Mouse (Mus musculus): ENCODE measurements around the gene 5730596B20Rik.

Gene 5730596B20Rik

GRCm38 (mm10) chr6:52177061-52177735 is at the start of gene 5730596B20Rik:
Gene 5730596B20Rik (plus strand): TSS chr6:52177498.
- no peak for DNase-seq (ENCODE audit: low spot score in 2 of 2)

- DNase-seq (ENCODE audit: low spot score in 2 of 2): no peak
These were observed 39.3 kb upstream of the 5730596B20Rik start for GRCm38 (mm10) chr6:52137841-52138535.

GRCm38 (mm10) chr6:52138576-52138975 is 38.7 kb upstream of the 5730596B20Rik start:
- no peak for DNase-seq (ENCODE audit: low spot score in 2 of 2)

- DNase-seq (ENCODE audit: low spot score in 2 of 2): no peak
These were observed 38.2 kb upstream of the 5730596B20Rik start for GRCm38 (mm10) chr6:52139115-52139514.

- no peak for DNase-seq (ENCODE audit: low spot score in 2 of 2)
These were observed 26.8 kb upstream of the 5730596B20Rik start for GRCm38 (mm10) chr6:52150401-52150966.

GRCm38 (mm10) chr6:52151571-52151970 is 25.7 kb upstream of the 5730596B20Rik start:
- no peak for DNase-seq (ENCODE audit: low spot score in 2 of 2)

GRCm38 (mm10) chr6:52152226-52153193 is 24.8 kb upstream of the 5730596B20Rik start:
- DNase-seq (ENCODE audit: low spot score in 2 of 2): no peak

GRCm38 (mm10) chr6:52153270-52153669 is 24.0 kb upstream of the 5730596B20Rik start:
- no peak for DNase-seq (ENCODE audit: low spot score in 2 of 2)

- DNase-seq (ENCODE audit: low spot score in 2 of 2): no peak
These were observed 23.3 kb upstream of the 5730596B20Rik start for GRCm38 (mm10) chr6:52154044-52154443.

GRCm38 (mm10) chr6:52155471-52155870 is 21.8 kb upstream of the 5730596B20Rik start:
- DNase-seq (ENCODE audit: low spot score in 2 of 2): no peak

GRCm38 (mm10) chr6:52156551-52157200 is 20.6 kb upstream of the 5730596B20Rik start:
- DNase-seq (ENCODE audit: low spot score in 2 of 2): no peak

GRCm38 (mm10) chr6:52157466-52158275 is 19.6 kb upstream of the 5730596B20Rik start:
- no peak for DNase-seq (ENCODE audit: low spot score in 2 of 2)

- peak in 1 of 2 experiments; percentile 33 for DNase-seq (ENCODE audit: low spot score in 2 of 2)
These were observed 18.8 kb upstream of the 5730596B20Rik start, which contains the start of gene Hoxa1 for GRCm38 (mm10) chr6:52158276-52159051. Gene Hoxa1 (minus strand): TSS chr6:52158317.

- DNase-seq (ENCODE audit: low spot score in 2 of 2): no peak
These were observed 18.0 kb upstream of the 5730596B20Rik start for GRCm38 (mm10) chr6:52159164-52159761.

- DNase-seq (ENCODE audit: low spot score in 2 of 2): no peak
These were observed 17.3 kb upstream of the 5730596B20Rik start for GRCm38 (mm10) chr6:52159979-52160378.

GRCm38 (mm10) chr6:52160511-52161335 is 16.6 kb upstream of the 5730596B20Rik start:
- DNase-seq (ENCODE audit: low spot score in 2 of 2): no peak

- no peak for DNase-seq (ENCODE audit: low spot score in 2 of 2)
These were observed 15.8 kb upstream of the 5730596B20Rik start for GRCm38 (mm10) chr6:52161336-52162092.

- no peak for DNase-seq (ENCODE audit: low spot score in 2 of 2)
These were observed 15.3 kb upstream of the 5730596B20Rik start for GRCm38 (mm10) chr6:52162093-52162380.
